Mouse (Mus musculus): ENCODE results near the gene 1700013G24Rik. TPM values are rescaled to one million over a fixed set of nuclear protein-coding genes. Genes with fewer than 3 reads are reported as not detected.

Gene 1700013G24Rik
- polyA plus RNA-seq, 1 experiment from 2014 or later: not detected

- 85% methylated on average over 16 of the region's 16 CpGs for WGBS
- H3K4me1 ChIP-seq (ENCODE audit: control insufficient read depth, insufficient read depth, low read length): no peaks in the 10 kb centered on the region
- no peak overlapping the region for H3K9ac ChIP-seq (ENCODE audit: low read length)
- no peaks in the 10 kb centered on the region for H3K36me3 ChIP-seq (ENCODE audit: control insufficient read depth, insufficient read depth, low read length)
- H3K4me2 ChIP-seq (ENCODE audit: low read depth): no peak overlapping the region
- H3K4me3 ChIP-seq (ENCODE audit: low read depth, low read length): no peak overlapping the region
- no peaks in the 10 kb centered on the region for H3K27me3 ChIP-seq (ENCODE audit: control insufficient read depth, insufficient read depth, low read length)
- H3K27ac ChIP-seq (ENCODE audit: low read depth, low read length): no peak overlapping the region
- DNase-seq (ENCODE audit: low spot score) (no peak), ATAC-seq (ENCODE audit: insufficient read depth, low FRiP score, low TSS enrichment) (no peak)
- H3K9me3 ChIP-seq (ENCODE audit: control insufficient read depth, low read length): no peaks in the 10 kb centered on the region
Measured at GRCm38 (mm10) chr4:137461981-137462690, 9.1 kb downstream of the 1700013G24Rik start.

GRCm38 (mm10) chr4:137465125-137465787, 12.2 kb downstream of the 1700013G24Rik start:
- ATAC-seq (ENCODE audit: insufficient read depth, low FRiP score, low TSS enrichment): no peak
- no peak overlapping the region for H3K9ac ChIP-seq (ENCODE audit: low read length)
- no peaks in the 10 kb centered on the region for H3K9me3 ChIP-seq (ENCODE audit: control insufficient read depth, low read length)
- peaks cover 14% of the 10 kb centered on the region for H3K4me1 ChIP-seq (ENCODE audit: control insufficient read depth, insufficient read depth, low read length)
- no peak overlapping the region for H3K27ac ChIP-seq (ENCODE audit: low read depth, low read length)
- no peaks in the 10 kb centered on the region for H3K36me3 ChIP-seq (ENCODE audit: control insufficient read depth, insufficient read depth, low read length)
- H3K4me2 ChIP-seq (ENCODE audit: low read depth): no peak overlapping the region
- 74% methylated on average over 13 of the region's 13 CpGs for WGBS
- no peak for DNase-seq (ENCODE audit: low spot score)
- no peaks in the 10 kb centered on the region for H3K27me3 ChIP-seq (ENCODE audit: control insufficient read depth, insufficient read depth, low read length)
- H3K4me3 ChIP-seq (ENCODE audit: low read depth, low read length): no peak overlapping the region

- no peak overlapping the region for H3K4me3 ChIP-seq (ENCODE audit: low read depth, low read length)
- no peaks in the 10 kb centered on the region for H3K9me3 ChIP-seq (ENCODE audit: control insufficient read depth, low read length)
- H3K36me3 ChIP-seq (ENCODE audit: control insufficient read depth, insufficient read depth, low read length): no peaks in the 10 kb centered on the region
- no peak overlapping the region for H3K27ac ChIP-seq (ENCODE audit: low read depth, low read length)
- DNase-seq (ENCODE audit: low spot score) (no peak), ATAC-seq (ENCODE audit: insufficient read depth, low FRiP score, low TSS enrichment) (no peak)
- no peaks in the 10 kb centered on the region for H3K27me3 ChIP-seq (ENCODE audit: control insufficient read depth, insufficient read depth, low read length)
- H3K9ac ChIP-seq (ENCODE audit: low read length): no peak overlapping the region
- no peak overlapping the region for H3K4me2 ChIP-seq (ENCODE audit: low read depth)
- H3K4me1 ChIP-seq (ENCODE audit: control insufficient read depth, insufficient read depth, low read length): peaks cover 19% of the 10 kb centered on the region
- WGBS: 76% methylated on average over 4 of the region's 4 CpGs
Measured at GRCm38 (mm10) chr4:137466991-137467390, 13.9 kb downstream of the 1700013G24Rik start.

GRCm38 (mm10) chr4:137467525-137467924, 14.4 kb downstream of the 1700013G24Rik start:
- Histone ChIP-seq H3K27me3 (ENCODE audit: control insufficient read depth, insufficient read depth, low read length) (no peaks in the 10 kb centered on the region), H3K9me3 (ENCODE audit: control insufficient read depth, low read length) (no peaks in the 10 kb centered on the region), H3K4me2 (ENCODE audit: low read depth) (no peak overlapping the region), H3K27ac (ENCODE audit: low read depth, low read length) (no peak overlapping the region; the same call in 1 of the 2 replicates), H3K9ac (ENCODE audit: low read length) (no peak overlapping the region; the same call in 1 of the 2 replicates), H3K4me1 (ENCODE audit: control insufficient read depth, insufficient read depth, low read length) (peaks cover 19% of the 10 kb centered on the region), H3K36me3 (ENCODE audit: control insufficient read depth, insufficient read depth, low read length) (no peaks in the 10 kb centered on the region), H3K4me3 (ENCODE audit: low read depth, low read length) (no peak overlapping the region)
- ATAC-seq (ENCODE audit: insufficient read depth, low FRiP score, low TSS enrichment): no peak
- no peak for DNase-seq (ENCODE audit: low spot score)
- WGBS: 86% methylated on average over 2 of the region's 2 CpGs

- H3K9ac ChIP-seq (ENCODE audit: low read length): peak within 1 kb of the TSS; percentile 67
- 1% methylated on average over 56 of the region's 72 CpGs for WGBS
- H3K4me3 ChIP-seq (ENCODE audit: low read depth, low read length): peak within 1 kb of the TSS; percentile 55
- H3K27ac ChIP-seq (ENCODE audit: low read depth, low read length): no peak within 1 kb of the TSS; the same call in 1 of the 2 replicates
- H3K27me3 ChIP-seq (ENCODE audit: control insufficient read depth, insufficient read depth, low read length): no peaks in the 10 kb centered on the region
- ATAC-seq (ENCODE audit: insufficient read depth, low FRiP score, low TSS enrichment) (peak; percentile 79), DNase-seq (ENCODE audit: low spot score) (peak; percentile 98)
- no peaks in the 10 kb centered on the region for H3K36me3 ChIP-seq (ENCODE audit: control insufficient read depth, insufficient read depth, low read length)
- H3K4me2 ChIP-seq (ENCODE audit: low read depth): peak within 1 kb of the TSS; percentile 85
- no peaks in the 10 kb centered on the region for H3K9me3 ChIP-seq (ENCODE audit: control insufficient read depth, low read length)
- peaks cover 19% of the 10 kb centered on the region for H3K4me1 ChIP-seq (ENCODE audit: control insufficient read depth, insufficient read depth, low read length)
Measured at GRCm38 (mm10) chr4:137468260-137469080, 15.4 kb downstream of the 1700013G24Rik start, which contains the start of gene Hspg2. Gene Hspg2 (plus strand): TSS chr4:137468769.

- Histone ChIP-seq H3K4me3 (ENCODE audit: low read depth, low read length) (peak overlapping the region; percentile 55), H3K9ac (ENCODE audit: low read length) (peak overlapping the region; percentile 64), H3K9me3 (ENCODE audit: control insufficient read depth, low read length) (no peaks in the 10 kb centered on the region), H3K27ac (ENCODE audit: low read depth, low read length) (no peak overlapping the region), H3K36me3 (ENCODE audit: control insufficient read depth, insufficient read depth, low read length) (no peaks in the 10 kb centered on the region), H3K4me1 (ENCODE audit: control insufficient read depth, insufficient read depth, low read length) (peaks cover 22% of the 10 kb centered on the region), H3K4me2 (ENCODE audit: low read depth) (peak overlapping the region; percentile 85), H3K27me3 (ENCODE audit: control insufficient read depth, insufficient read depth, low read length) (no peaks in the 10 kb centered on the region)
- WGBS: 3% methylated on average over 20 of the region's 20 CpGs
- ATAC-seq (ENCODE audit: insufficient read depth, low FRiP score, low TSS enrichment) (no peak), DNase-seq (ENCODE audit: low spot score) (no peak)
Measured at GRCm38 (mm10) chr4:137469081-137469844, 16.2 kb downstream of the 1700013G24Rik start.

- Histone ChIP-seq H3K36me3 (ENCODE audit: control insufficient read depth, insufficient read depth, low read length) (no peaks in the 10 kb centered on the region), H3K4me3 (ENCODE audit: low read depth, low read length) (peak overlapping the region; percentile 55), H3K27me3 (ENCODE audit: control insufficient read depth, insufficient read depth, low read length) (no peaks in the 10 kb centered on the region), H3K4me1 (ENCODE audit: control insufficient read depth, insufficient read depth, low read length) (peaks cover 22% of the 10 kb centered on the region), H3K27ac (ENCODE audit: low read depth, low read length) (no peak overlapping the region), H3K9ac (ENCODE audit: low read length) (peak overlapping the region; percentile 64), H3K4me2 (ENCODE audit: low read depth) (peak overlapping the region; percentile 85), H3K9me3 (ENCODE audit: control insufficient read depth, low read length) (no peaks in the 10 kb centered on the region)
- ATAC-seq (ENCODE audit: insufficient read depth, low FRiP score, low TSS enrichment) (no peak), DNase-seq (ENCODE audit: low spot score) (no peak)
- 44% methylated on average over 15 of the region's 15 CpGs for WGBS
Measured at GRCm38 (mm10) chr4:137469845-137470692, 17.0 kb downstream of the 1700013G24Rik start.

Data from neural tube, embryonic 11.5 days (tissue).